Comparison of ENCODE assay signal across 8 mouse cellular contexts in genomic region chr7:35556205-35556603, GRCm38 (mm10). TPM values are rescaled to one million over a fixed set of nuclear protein-coding genes. Genes with fewer than 3 reads are reported as not detected.
DNase-seq lines count a peak whose midpoint lies in the region; ATAC-seq and TF ChIP-seq lines count a peak whose summit lies in the region.

TSS of gene Nudt19 (minus strand) at chr7:35556304.

- H3K27ac ChIP-seq in kidney, postnatal 0 days, result peak within 1 kb of the TSS; percentile 100
- H3K27ac ChIP-seq in bone marrow, adult 2 months (ENCODE audit: control insufficient read depth, insufficient read depth, low read depth, low read length, poor library complexity), result peak within 1 kb of the TSS; percentile 96
- H3K27ac ChIP-seq in midbrain, embryonic 12.5 days (replicated peaks), result peak within 1 kb of the TSS; percentile 94

- H3K4me3 ChIP-seq in kidney, postnatal 0 days (replicated peaks; ENCODE audit: low read depth, low read length), result peak within 1 kb of the TSS; percentile 77
- H3K4me3 ChIP-seq in bone marrow, adult 2 months (replicated peaks; ENCODE audit: control insufficient read depth, low read depth, low read length), result peak within 1 kb of the TSS; percentile 68
- peak within 1 kb of the TSS; percentile 69 for H3K4me3 ChIP-seq in midbrain, embryonic 12.5 days

- H3K9me3 ChIP-seq in kidney, postnatal 0 days (replicated peaks; ENCODE audit: low read length), result no peaks in the 10 kb centered on the region
- H3K9me3 ChIP-seq in midbrain, embryonic 12.5 days, result no peaks in the 10 kb centered on the region

- H3K27me3 ChIP-seq in kidney, postnatal 0 days (ENCODE audit: insufficient read depth, low read length), result no peaks in the 10 kb centered on the region
- H3K27me3 ChIP-seq in midbrain, embryonic 12.5 days, result no peaks in the 10 kb centered on the region

- H3K9ac ChIP-seq in kidney, postnatal 0 days (ENCODE audit: low read depth, low read length), result peak within 1 kb of the TSS; percentile 98
- peak within 1 kb of the TSS; percentile 90 for H3K9ac ChIP-seq in midbrain, embryonic 12.5 days (replicated peaks)

- no peaks in the 10 kb centered on the region for H3K36me3 ChIP-seq in kidney, postnatal 0 days (ENCODE audit: insufficient read depth, low read length)
- H3K36me3 ChIP-seq in midbrain, embryonic 12.5 days, result peaks cover 1% of the 10 kb centered on the region; the same call in 1 of the 2 replicates

- WGBS in kidney, postnatal 0 days, result 68% methylated on average over 4 of the region's 4 CpGs
- WGBS in bone marrow, adult 2 months, result 57% methylated on average over 4 of the region's 4 CpGs
- WGBS in large intestine, adult 2 months, result 40% methylated on average over 4 of the region's 4 CpGs
- 63% methylated on average over 4 of the region's 4 CpGs for WGBS in midbrain, embryonic 12.5 days

- TF ChIP-seq CTCF in kidney, postnatal 0 days (IDR thresholded peaks at IDR 0.05; ENCODE audit: low read depth), result no peak
- no peak for TF ChIP-seq CTCF in bone marrow, adult 2 months (IDR thresholded peaks at IDR 0.05; ENCODE audit: control insufficient read depth, insufficient read depth, low read length)

- no peaks in the 10 kb centered on the region; the same call in 1 of the 2 replicates for H3K4me1 ChIP-seq in kidney, postnatal 0 days (replicated peaks; ENCODE audit: insufficient read depth, low read length)
- H3K4me1 ChIP-seq in bone marrow, adult 2 months (ENCODE audit: control insufficient read depth, insufficient read depth, low read length), result peaks cover 6% of the 10 kb centered on the region
- H3K4me1 ChIP-seq in midbrain, embryonic 12.5 days, result peaks cover 13% of the 10 kb centered on the region

- peak within 1 kb of the TSS; percentile 98 for H3K4me2 ChIP-seq in kidney, postnatal 0 days (ENCODE audit: low read length)
- peak within 1 kb of the TSS; percentile 96 for H3K4me2 ChIP-seq in midbrain, embryonic 12.5 days (replicated peaks)

- no peak for TF ChIP-seq POLR2A in bone marrow, adult 2 months (IDR thresholded peaks at IDR 0.05; ENCODE audit: borderline replicate concordance, control insufficient read depth, low read depth, low read length)

- no peak for DNase-seq in kidney, postnatal 0 days (ENCODE audit: low spot score)
- no peak for DNase-seq in kidney, postnatal 4 days
- DNase-seq in gastrocnemius, postnatal 4 days (ENCODE audit: low spot score in 2 of 2), result no peak
- no peak for DNase-seq in large intestine, adult 2 months (ENCODE audit: low read depth, low spot score)
- no peak for DNase-seq in embryo, embryonic 9.5 days (ENCODE audit: extremely low spot score)
- DNase-seq in cerebellum, postnatal 36 days, result no peak

- no peak for ATAC-seq in kidney, postnatal 0 days (replicated peaks; ENCODE audit: low FRiP score, low read depth)
- no peak for ATAC-seq in midbrain, embryonic 12.5 days (ENCODE audit: low FRiP score, low read depth)

RNA-seq across cellular contexts. Expression of gene Nudt19, which starts in this region (rescaled TPM):
- polyA plus RNA-seq in kidney, postnatal 0 days (2015; fragmentation: Nextera tagmentation; extraction: Ambion mirVana), result 135 and 138 TPM in 2 replicates
- polyA plus RNA-seq in bone marrow, adult 2 months (2011; ENCODE audit: insufficient read depth, insufficient read length, low replicate concordance, missing spikeins), result 29.6 and 39.4 TPM in 2 replicates
- total RNA-seq in gastrocnemius, postnatal 4 days (2021), result 10 to 100 TPM; 29.1 to 30.9 TPM
- polyA plus RNA-seq in large intestine, adult 2 months (2012; rRNA removed), result 26.7 and 36.3 TPM in 2 replicates
- 40.4 and 43.5 TPM in 2 replicates for polyA plus RNA-seq in midbrain, embryonic 12.5 days (2016; fragmentation: Nextera tagmentation; extraction: Ambion mirVana)
